Mouse (Mus musculus): ENCODE measurements at regions not wholly inside any gene's neighbourhood (a gene's known extent, or its start where the extent isn't known, plus 50 kb on each side); places are given as distances from the start of the nearest gene placed in this dataset.
"Not testable (repeated sequence)": the region's sequence is repeated elsewhere in the genome, so short reads cannot be mapped to it uniquely, and the experiment has no call there.

DNA sequence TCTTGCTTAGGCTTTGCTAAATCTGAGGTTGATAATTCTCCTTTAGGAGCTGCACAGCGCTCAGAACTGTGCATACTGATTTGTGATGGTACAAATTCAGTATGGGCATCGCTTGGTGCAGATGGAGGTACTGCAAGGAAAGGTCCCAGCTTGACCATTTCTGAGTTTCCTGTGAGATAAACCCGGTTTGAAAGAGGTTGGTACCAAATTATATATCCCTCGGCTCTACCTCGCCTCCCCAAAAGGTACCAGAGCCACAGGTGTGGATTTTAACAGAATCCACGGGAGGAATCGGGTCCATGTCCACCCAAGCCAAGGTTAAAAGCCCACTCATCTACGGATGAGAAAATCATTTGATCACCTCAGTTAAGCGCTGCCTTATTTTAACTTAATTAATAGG is 172.5 kb upstream of the Zfp808 start:
- H3K9ac ChIP-seq; H3K27me3 ChIP-seq; H3K4me1 ChIP-seq; H3K36me3 ChIP-seq; H3K27ac ChIP-seq; H3K4me3 ChIP-seq (replicated peaks); H3K9me3 ChIP-seq (replicated peaks); H3K4me2 ChIP-seq; ATAC-seq (replicated peaks; ENCODE audit: low FRiP score): not testable (repeated sequence)
- 86% methylated on average over 9 of the region's 9 CpGs for WGBS

GRCm38 (mm10) chr13:61978856-61979255 is 150.8 kb upstream of the Zfp808 start:
- H3K9ac ChIP-seq; H3K27ac ChIP-seq; H3K27me3 ChIP-seq; H3K36me3 ChIP-seq; H3K4me3 ChIP-seq (replicated peaks); H3K4me2 ChIP-seq; ATAC-seq (replicated peaks; ENCODE audit: low FRiP score); H3K9me3 ChIP-seq (replicated peaks); H3K4me1 ChIP-seq: not testable (repeated sequence)
- 95% methylated on average over 3 of the region's 3 CpGs for WGBS

GRCm38 (mm10) chr13:61996519-61996918 is 133.2 kb upstream of the Zfp808 start:
- H3K9me3 ChIP-seq (replicated peaks); H3K36me3 ChIP-seq; H3K27ac ChIP-seq; H3K4me3 ChIP-seq (replicated peaks); H3K9ac ChIP-seq; ATAC-seq (replicated peaks; ENCODE audit: low FRiP score); H3K4me1 ChIP-seq; H3K27me3 ChIP-seq; H3K4me2 ChIP-seq: not testable (repeated sequence)
- 64% methylated on average over 3 of the region's 3 CpGs for WGBS

- WGBS = 4% methylated on average over 6 of the region's 6 CpGs
- peak overlapping the region; percentile 25 for H3K4me3 ChIP-seq (replicated peaks)
- H3K9me3 ChIP-seq (replicated peaks) = not testable (repeated sequence)
Observed at GRCm38 (mm10) chr13:61998803-61999202, 130.9 kb upstream of the Zfp808 start.

DNA sequence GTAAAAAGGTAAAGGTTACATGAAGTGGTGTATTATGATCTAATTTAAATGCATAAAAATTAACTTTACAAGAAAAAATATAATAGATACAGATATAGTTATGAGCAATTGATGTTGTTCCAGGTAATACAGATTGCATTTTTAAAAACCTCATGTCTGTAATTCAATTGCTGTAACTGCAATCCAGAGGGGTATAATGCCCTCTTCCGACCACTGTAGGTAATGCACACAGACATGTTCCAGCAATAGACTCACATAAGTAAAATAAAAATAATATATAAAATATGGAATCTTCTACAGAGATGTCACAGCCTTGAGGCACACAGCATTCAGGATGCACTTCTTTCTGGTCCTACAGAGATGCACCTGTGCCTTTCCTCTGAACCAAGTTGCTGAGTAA is 122.4 kb upstream of the Zfp808 start:
- not testable (repeated sequence) for ATAC-seq (replicated peaks; ENCODE audit: low FRiP score); H3K9ac ChIP-seq; H3K36me3 ChIP-seq; H3K4me1 ChIP-seq; H3K27ac ChIP-seq; H3K4me3 ChIP-seq (replicated peaks); H3K4me2 ChIP-seq; H3K9me3 ChIP-seq (replicated peaks); H3K27me3 ChIP-seq
- WGBS = 79% methylated on average over 1 of the region's 1 CpGs

More at GRCm38 (mm10) chr13:61998803-61999202, 130.9 kb upstream of the Zfp808 start:
- peak overlapping the region; percentile 44 for H3K4me2 ChIP-seq
- ATAC-seq (replicated peaks; ENCODE audit: low FRiP score); H3K27me3 ChIP-seq; H3K27ac ChIP-seq; H3K36me3 ChIP-seq; H3K4me1 ChIP-seq; H3K9ac ChIP-seq: not testable (repeated sequence)

GRCm38 (mm10) chr13:62015424-62016167 is 114.1 kb upstream of the Zfp808 start:
- H3K9ac ChIP-seq = peak overlapping the region; percentile 65
- not testable (repeated sequence) for H3K4me1 ChIP-seq
- WGBS = 2% methylated on average over 22 of the region's 22 CpGs

DNA sequence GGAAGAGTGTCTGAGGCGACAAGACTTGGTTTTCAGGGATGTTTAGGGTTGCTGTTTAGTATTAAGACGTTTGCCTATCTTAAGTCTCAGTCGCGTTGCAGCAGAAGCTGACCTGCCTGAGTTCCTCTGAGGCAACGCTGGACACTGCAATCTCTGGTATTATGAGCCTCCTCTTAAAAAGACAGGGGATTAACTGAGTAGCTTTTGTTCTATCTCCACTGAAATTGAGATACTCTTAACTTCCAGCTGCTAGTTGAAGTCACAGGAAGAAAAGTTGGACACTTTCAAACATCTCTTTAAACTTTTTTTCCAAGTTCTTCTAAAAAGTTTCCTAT is 113.6 kb upstream of the Zfp808 start:
- ATAC-seq (replicated peaks; ENCODE audit: low FRiP score); H3K27me3 ChIP-seq; H3K9me3 ChIP-seq (replicated peaks); H3K36me3 ChIP-seq; H3K4me1 ChIP-seq: not testable (repeated sequence)
- Histone ChIP-seq H3K4me3 (replicated peaks) (peak overlapping the region; percentile 70), H3K9ac (peak overlapping the region; percentile 65), H3K27ac (peak overlapping the region; percentile 80), H3K4me2 (peak overlapping the region; percentile 59)
- 0% methylated on average over 5 of the region's 5 CpGs for WGBS

More at GRCm38 (mm10) chr13:62015424-62016167, 114.1 kb upstream of the Zfp808 start:
- peak overlapping the region; percentile 59 for H3K4me2 ChIP-seq
- not testable (repeated sequence) for H3K27me3 ChIP-seq; H3K36me3 ChIP-seq; H3K9me3 ChIP-seq (replicated peaks)
- peak; percentile 92 for ATAC-seq (replicated peaks; ENCODE audit: low FRiP score)
- peak overlapping the region; percentile 80 for H3K27ac ChIP-seq
- H3K4me3 ChIP-seq (replicated peaks) = peak overlapping the region; percentile 70

DNA sequence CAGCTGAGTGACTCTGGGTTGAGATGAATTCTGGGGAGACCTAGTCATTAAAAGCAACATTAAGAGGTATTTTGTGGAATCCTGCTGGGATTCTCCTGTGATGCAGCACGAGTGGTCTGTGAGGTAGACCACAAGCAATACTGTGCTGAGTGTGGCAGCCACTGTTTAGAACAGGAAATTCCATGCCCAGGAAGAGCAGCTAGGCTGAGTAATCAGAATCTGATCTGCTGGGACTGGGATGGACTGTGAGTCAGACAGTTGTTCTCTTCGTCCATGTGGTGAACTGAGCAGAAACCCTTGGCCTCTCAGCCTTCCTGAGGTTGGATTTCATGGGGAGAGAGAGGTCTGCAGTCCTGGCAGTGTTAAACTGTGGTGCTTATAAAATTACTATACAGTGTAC is 92.0 kb upstream of the Zfp808 start:
- H3K36me3 ChIP-seq = peaks cover 15% of the 10 kb centered on the region
- H3K4me1 ChIP-seq; H3K27ac ChIP-seq; H3K27me3 ChIP-seq; H3K4me2 ChIP-seq; H3K9ac ChIP-seq; ATAC-seq (replicated peaks; ENCODE audit: low FRiP score); H3K4me3 ChIP-seq (replicated peaks): not testable (repeated sequence)
- WGBS = 85% methylated on average over 2 of the region's 2 CpGs
- H3K9me3 ChIP-seq (replicated peaks) = peaks cover 12% of the 10 kb centered on the region; the same call in 1 of the 2 replicates

DNA sequence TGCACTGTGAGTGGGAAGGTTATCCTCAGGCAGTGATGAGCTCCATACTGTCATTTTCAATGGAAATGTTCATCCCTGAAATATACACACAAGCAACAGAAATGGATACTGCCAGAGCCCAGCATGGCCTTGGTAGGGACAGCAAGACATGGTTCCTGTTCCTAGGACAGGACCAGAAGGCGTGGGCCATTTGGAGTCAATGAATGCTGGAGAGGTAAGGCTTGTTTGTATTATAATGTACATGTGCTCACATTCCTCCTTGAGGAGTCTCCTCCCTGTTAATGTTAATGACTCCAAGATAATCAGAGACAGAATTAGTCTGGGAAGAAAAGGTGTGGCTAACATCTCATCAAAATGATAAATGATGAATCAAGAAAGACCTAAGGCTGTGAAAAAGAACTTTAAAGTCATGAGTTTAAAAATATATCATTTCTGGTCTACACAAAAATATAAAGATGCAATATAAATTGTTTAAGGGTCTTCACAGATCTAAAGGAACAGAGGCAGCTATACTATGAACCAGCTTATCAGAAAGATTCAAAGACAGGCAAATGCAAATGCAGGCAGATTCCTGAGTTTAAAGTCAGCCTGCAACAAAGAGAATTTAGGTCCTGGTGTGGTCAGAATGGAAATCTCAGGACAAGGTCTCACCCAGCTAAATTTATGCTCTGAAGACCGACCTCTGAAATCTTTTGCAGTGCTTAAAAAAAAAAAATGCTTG is 51.6 kb upstream of the Zfp808 start:
- H3K4me1 ChIP-seq; H3K4me3 ChIP-seq (replicated peaks); ATAC-seq (replicated peaks; ENCODE audit: low FRiP score); H3K9ac ChIP-seq; H3K36me3 ChIP-seq; H3K27ac ChIP-seq; H3K4me2 ChIP-seq; H3K27me3 ChIP-seq; H3K9me3 ChIP-seq (replicated peaks): not testable (repeated sequence)
- WGBS = 66% methylated on average over 2 of the region's 2 CpGs

- not testable (repeated sequence) for H3K9ac ChIP-seq; H3K27ac ChIP-seq; H3K36me3 ChIP-seq; H3K4me2 ChIP-seq; ATAC-seq (replicated peaks; ENCODE audit: low FRiP score); H3K9me3 ChIP-seq (replicated peaks); H3K4me3 ChIP-seq (replicated peaks); H3K4me1 ChIP-seq; H3K27me3 ChIP-seq
- 91% methylated on average over 9 of the region's 9 CpGs for WGBS
Observed at GRCm38 (mm10) chr13:62078893-62079292, 50.8 kb upstream of the Zfp808 start.

All from kidney, embryonic 15.5 days (tissue).